Mouse (Mus musculus): Measurements from ENCODE around the gene Dnah9.

DNA sequence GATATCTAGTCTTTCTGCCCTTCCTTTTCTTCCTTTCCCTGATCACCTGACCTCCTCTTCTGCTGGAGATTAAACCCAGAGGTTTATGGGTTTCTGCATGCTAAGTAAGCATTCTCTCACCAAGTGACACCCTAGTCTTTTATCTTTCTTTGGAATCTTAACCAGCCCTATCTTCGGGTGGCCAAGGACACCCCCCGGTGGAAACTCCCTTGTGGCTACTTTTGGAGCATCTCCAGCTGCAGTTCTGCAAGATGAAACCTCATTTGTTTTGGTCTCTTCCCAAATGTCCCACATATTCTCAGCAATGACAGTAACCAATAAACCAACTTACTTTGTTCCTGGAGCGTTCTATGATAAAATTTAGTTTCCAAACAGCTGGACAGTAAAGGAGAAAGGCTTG lies 109.4 kb downstream of the Dnah9 start:
- no peak for TF ChIP-seq POLR2A (IDR thresholded peaks at IDR 0.05; ENCODE audit: insufficient read depth, low read depth, low read length)
- TF ChIP-seq CTCF (IDR thresholded peaks at IDR 0.05; ENCODE audit: insufficient read depth, low read depth, low read length): no peak
